Mouse (Mus musculus) G1E (cell line): ENCODE results near the gene Rit1. TPM values are rescaled to one million over a fixed set of nuclear protein-coding genes. Genes with fewer than 3 reads are reported as not detected.
"Not testable (repeated sequence)": the region's sequence is repeated elsewhere in the genome, so short reads cannot be mapped to it uniquely, and the experiment has no call there.

Source experiments
- ATAC-seq: 2 replicates; pipeline ENCODE4 v1.8.0; 2016; ENCODE audit warnings: mild to moderate bottlenecking; ENCODE audit not compliant: insufficient number of reproducible peaks, poor library complexity, low FRiP score, severe bottlenecking; ENCODE audit errors: extremely low read depth
- DNase-seq: peaks from one replicate; pipeline ENCODE4 v3.0.0; 2012; ENCODE audit warnings: low spot score
- H3K27me3 ChIP-seq: 2 replicates; pipeline ENCODE4 v1.6.1; 2012; ENCODE audit warnings: mild to moderate bottlenecking, low read length, inconsistent platforms; ENCODE audit not compliant: insufficient read depth
- H3K36me3 ChIP-seq: replicated peaks from 2 replicates; pipeline ENCODE3; 2012; ENCODE audit warnings: mild to moderate bottlenecking, inconsistent platforms
- H3K4me1 ChIP-seq: 2 replicates; pipeline ENCODE4 v1.6.1; 2012; ENCODE audit warnings: low read depth, low read length, inconsistent platforms, mixed read lengths; ENCODE audit not compliant: insufficient read depth
- H3K4me3 ChIP-seq: 2 replicates; pipeline ENCODE4 v1.5.1; 2012; ENCODE audit warnings: low read depth, mild to moderate bottlenecking, inconsistent platforms, low read length, moderate library complexity, mixed read lengths
- H3K9me3 ChIP-seq: replicated peaks from 2 replicates; pipeline ENCODE4 v1.6.1; 2012; ENCODE audit warnings: inconsistent platforms
- CTCF ChIP-seq: IDR thresholded peaks from 2 replicates; pipeline ENCODE4 v1.5.1; 2012; ENCODE audit warnings: low read depth, low read length, inconsistent platforms, mixed read lengths
- GATA1 ChIP-seq: IDR thresholded peaks from 2 replicates; pipeline ENCODE4 v1.6.1; 2012; ENCODE audit warnings: borderline replicate concordance, low read length, inconsistent platforms, mixed read lengths
- GATA2 ChIP-seq: IDR thresholded peaks from 2 replicates; pipeline ENCODE4 v1.6.1; 2012; ENCODE audit warnings: low read depth, low read length, inconsistent platforms, borderline replicate concordance
- POLR2AphosphoS5 ChIP-seq: IDR thresholded peaks from 2 replicates; pipeline ENCODE4 v1.6.1; 2012; ENCODE audit warnings: low read depth, low read length, inconsistent platforms; ENCODE audit not compliant: insufficient replicate concordance
- TAL1 ChIP-seq: conservative IDR thresholded peaks from 2 replicates; pipeline ENCODE4 v1.6.1; 2012; ENCODE audit warnings: low read depth, low read length, inconsistent platforms, mixed read lengths
- polyA plus RNA-seq: library from polyadenylated mRNA; stranded (reverse); fragments of >175 nt; gene quantifications from 2 replicates; pipeline ENCODE4 v1.2.3, GENCODE M21; 2012
- total RNA-seq, 2 experiments: library from RNA; stranded (forward) in 1 of 2; stranded (reverse) in 1 of 2; fragments of 200-1000 nt in 1 of 2; fragments of >200 nt in 1 of 2; fragmentation: Nextera tagmentation in 1 of 2; gene quantifications; 2 replicates each; pipeline ENCODE4 v1.2.3; 2014 to 2017

The Rit1 gene
- total and polyA plus RNA-seq, 3 experiments: 18.2 to 30.8 (median 30.2) TPM

GRCm38 (mm10) chr3:88762401-88762831, 45.8 kb downstream of the Rit1 start:
- Histone ChIP-seq H3K9me3 (no peaks in the 10 kb centered on the region), H3K4me3 (no peak overlapping the region), H3K27me3 (peaks cover 14% of the 10 kb centered on the region), H3K4me1 (peaks cover 14% of the 10 kb centered on the region), H3K36me3 (no peaks in the 10 kb centered on the region)
- ATAC-seq (no peak), DNase-seq (no peak)
- TF ChIP-seq CTCF (no peak), GATA2 (no peak), POLR2AphosphoS5 (no peak), GATA1 (no peak), TAL1 (no peak)

GRCm38 (mm10) chr3:88771189-88771940, 54.7 kb downstream of the Rit1 start:
- H3K4me1 ChIP-seq, DNase-seq, H3K27me3 ChIP-seq, H3K36me3 ChIP-seq, ATAC-seq, H3K9me3 ChIP-seq, H3K4me3 ChIP-seq: not testable (repeated sequence)

- H3K27me3 ChIP-seq, H3K36me3 ChIP-seq, DNase-seq, H3K9me3 ChIP-seq, H3K4me1 ChIP-seq, ATAC-seq, H3K4me3 ChIP-seq: not testable (repeated sequence)
Observed at GRCm38 (mm10) chr3:88771941-88772280, 55.3 kb downstream of the Rit1 start.

- not testable (repeated sequence) for H3K27me3 ChIP-seq, H3K4me3 ChIP-seq, H3K9me3 ChIP-seq, H3K4me1 ChIP-seq, DNase-seq, H3K36me3 ChIP-seq
- ATAC-seq: peak; percentile 47; the same call in 1 of the 2 replicates
Observed at GRCm38 (mm10) chr3:88772399-88772798, 55.8 kb downstream of the Rit1 start.

- not testable (repeated sequence) for H3K36me3 ChIP-seq, H3K27me3 ChIP-seq
Observed at GRCm38 (mm10) chr3:88773163-88773562, 56.5 kb downstream of the Rit1 start.

GRCm38 (mm10) chr3:88774939-88775841, 58.6 kb downstream of the Rit1 start, which contains the start of gene Syt11:
Gene Syt11, minus strand, starts transcription at chr3:88775164.
- not testable (repeated sequence) for H3K27me3 ChIP-seq, DNase-seq, H3K9me3 ChIP-seq, H3K36me3 ChIP-seq, H3K4me1 ChIP-seq
- peak within 1 kb of the TSS; percentile 69 for H3K4me3 ChIP-seq
- peak; percentile 59; the same call in 1 of the 2 replicates for ATAC-seq

More at GRCm38 (mm10) chr3:88773163-88773562, 56.5 kb downstream of the Rit1 start:
- H3K9me3 ChIP-seq, ATAC-seq, DNase-seq, H3K4me1 ChIP-seq, H3K4me3 ChIP-seq: not testable (repeated sequence)

Other genes with a start within 250 kb of the Rit1 start
- 69.3 and 72.1 TPM in 2 replicates for gene Lmna, start 206.9 kb upstream of the Rit1 start, total RNA-seq (2014; fragmentation: Nextera tagmentation)
- 96.4 and 98.2 TPM in 2 replicates for gene Lmna, start 206.9 kb upstream of the Rit1 start, total RNA-seq (2017)
- gene Lmna, start 206.9 kb upstream of the Rit1 start, polyA plus RNA-seq: 336 and 381 TPM in 2 replicates
- gene Mex3a, start 184.4 kb upstream of the Rit1 start, total RNA-seq (2014; fragmentation: Nextera tagmentation): 6.2 and 8.2 TPM in 2 replicates
- gene Mex3a, start 184.4 kb upstream of the Rit1 start, total RNA-seq (2017): 1.7 and 2.0 TPM in 2 replicates
- 9.0 and 9.6 TPM in 2 replicates for gene Mex3a, start 184.4 kb upstream of the Rit1 start, polyA plus RNA-seq
- 1.6 and 4.5 TPM in 2 replicates for gene Rab25, start 168.5 kb upstream of the Rit1 start, total RNA-seq (2014; fragmentation: Nextera tagmentation)
- gene Rab25, start 168.5 kb upstream of the Rit1 start, total RNA-seq (2017): 0.35 TPM in 1 of 2 replicates, not detected in the other
- 0.67 and 0.88 TPM in 2 replicates for gene Rab25, start 168.5 kb upstream of the Rit1 start, polyA plus RNA-seq
- 44.7 and 64.5 TPM in 2 replicates for gene Lamtor2, start 163.8 kb upstream of the Rit1 start, total RNA-seq (2014; fragmentation: Nextera tagmentation)
- 97.5 and 98.0 TPM in 2 replicates for gene Lamtor2, start 163.8 kb upstream of the Rit1 start, total RNA-seq (2017)
- 96.1 and 182 TPM in 2 replicates for gene Lamtor2, start 163.8 kb upstream of the Rit1 start, polyA plus RNA-seq
- gene Ubqln4, start 163.1 kb upstream of the Rit1 start, total RNA-seq (2014; fragmentation: Nextera tagmentation): 63.4 and 67.4 TPM in 2 replicates
- 39.6 and 40.6 TPM in 2 replicates for gene Ubqln4, start 163.1 kb upstream of the Rit1 start, total RNA-seq (2017)
- gene Ubqln4, start 163.1 kb upstream of the Rit1 start, polyA plus RNA-seq: 73.7 and 81.2 TPM in 2 replicates
- gene Ssr2, start 141.0 kb upstream of the Rit1 start, total RNA-seq (2014; fragmentation: Nextera tagmentation): 269 and 289 TPM in 2 replicates
- gene Ssr2, start 141.0 kb upstream of the Rit1 start, total RNA-seq (2017): 132 and 134 TPM in 2 replicates
- 123 and 280 TPM in 2 replicates for gene Ssr2, start 141.0 kb upstream of the Rit1 start, polyA plus RNA-seq
- 170 and 181 TPM in 2 replicates for gene Arhgef2, start 110.9 kb upstream of the Rit1 start, total RNA-seq (2014; fragmentation: Nextera tagmentation)
- gene Arhgef2, start 110.9 kb upstream of the Rit1 start, total RNA-seq (2017): 64.2 and 66.2 TPM in 2 replicates
- gene Arhgef2, start 110.9 kb upstream of the Rit1 start, polyA plus RNA-seq: 277 and 291 TPM in 2 replicates
- not detected in 2 replicates for gene Rxfp4, start 63.7 kb upstream of the Rit1 start, total RNA-seq (2014; fragmentation: Nextera tagmentation)
- 0.12 TPM in 1 of 2 replicates, not detected in the other for gene Rxfp4, start 63.7 kb upstream of the Rit1 start, total RNA-seq (2017)
- gene Rxfp4, start 63.7 kb upstream of the Rit1 start, polyA plus RNA-seq: not detected in 2 replicates
- gene Khdc4, start 31.0 kb upstream of the Rit1 start, total RNA-seq (2014; fragmentation: Nextera tagmentation): 98.1 and 102 TPM in 2 replicates
- gene Khdc4, start 31.0 kb upstream of the Rit1 start, total RNA-seq (2017): 83.9 and 88.8 TPM in 2 replicates
- gene Khdc4, start 31.0 kb upstream of the Rit1 start, polyA plus RNA-seq: 16.7 and 18.5 TPM in 2 replicates
- gene Syt11, start 58.3 kb downstream of the Rit1 start, total RNA-seq (2014; fragmentation: Nextera tagmentation): 3.1 and 4.4 TPM in 2 replicates
- 0.52 and 0.82 TPM in 2 replicates for gene Syt11, start 58.3 kb downstream of the Rit1 start, total RNA-seq (2017)
- gene Syt11, start 58.3 kb downstream of the Rit1 start, polyA plus RNA-seq: 0.11 and 0.14 TPM in 2 replicates
- 42.9 and 45.1 TPM in 2 replicates for gene Gon4l, start 118.4 kb downstream of the Rit1 start, total RNA-seq (2014; fragmentation: Nextera tagmentation)
- 36.2 and 36.3 TPM in 2 replicates for gene Gon4l, start 118.4 kb downstream of the Rit1 start, total RNA-seq (2017)
- gene Gon4l, start 118.4 kb downstream of the Rit1 start, polyA plus RNA-seq: 13.3 and 18.7 TPM in 2 replicates
- 20.7 and 24.5 TPM in 2 replicates for gene Msto1, start 197.2 kb downstream of the Rit1 start, total RNA-seq (2014; fragmentation: Nextera tagmentation)
- 39.0 and 40.8 TPM in 2 replicates for gene Msto1, start 197.2 kb downstream of the Rit1 start, total RNA-seq (2017)
- 31.6 and 35.0 TPM in 2 replicates for gene Msto1, start 197.2 kb downstream of the Rit1 start, polyA plus RNA-seq
- 67.0 and 69.0 TPM in 2 replicates for gene Ash1l, start 233.8 kb downstream of the Rit1 start, total RNA-seq (2014; fragmentation: Nextera tagmentation)
- gene Ash1l, start 233.8 kb downstream of the Rit1 start, total RNA-seq (2017): 19.5 and 24.3 TPM in 2 replicates
- gene Ash1l, start 233.8 kb downstream of the Rit1 start, polyA plus RNA-seq: 2.7 and 3.7 TPM in 2 replicates
- 77.9 and 106 TPM in 2 replicates for gene Dap3, start 234.3 kb downstream of the Rit1 start, total RNA-seq (2014; fragmentation: Nextera tagmentation)
- gene Dap3, start 234.3 kb downstream of the Rit1 start, total RNA-seq (2017): 141 and 157 TPM in 2 replicates
- 99.4 and 157 TPM in 2 replicates for gene Dap3, start 234.3 kb downstream of the Rit1 start, polyA plus RNA-seq